Mouse (Mus musculus): Measurements from ENCODE around the gene Slc48a1.

Slc48a1 gene

DNA sequence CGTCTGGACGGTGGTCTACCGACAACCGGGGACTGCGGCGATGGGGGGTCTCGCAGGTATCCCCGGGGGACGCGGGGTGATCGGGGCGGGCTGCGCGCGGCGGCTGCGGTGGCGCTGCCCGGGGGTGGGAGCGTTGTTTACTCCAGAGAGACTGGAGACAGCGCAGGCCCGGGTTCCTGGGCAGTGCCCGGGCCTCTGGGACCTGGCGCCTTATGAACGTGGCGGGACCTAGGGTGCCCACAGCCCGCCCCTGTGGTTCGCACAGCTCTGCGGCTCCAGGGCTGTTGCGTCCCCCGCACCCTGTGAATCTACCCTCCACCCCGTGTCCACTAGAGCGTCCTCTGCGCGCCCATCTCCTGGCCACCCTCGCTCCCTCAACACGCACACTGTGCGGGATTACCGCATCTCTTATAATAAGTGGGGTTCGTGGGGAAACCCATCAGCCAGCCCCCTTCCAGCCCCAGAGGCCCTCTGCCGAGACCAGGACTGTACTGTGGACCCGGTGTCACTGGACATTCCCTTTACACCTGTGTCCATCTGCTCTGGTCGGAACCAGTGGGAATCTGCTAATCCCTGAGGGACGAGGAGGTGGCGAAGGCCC is 6.3 kb downstream of the Slc48a1 start:
- DNase-seq: peak in 1 of 2 experiments; percentile 63

DNA sequence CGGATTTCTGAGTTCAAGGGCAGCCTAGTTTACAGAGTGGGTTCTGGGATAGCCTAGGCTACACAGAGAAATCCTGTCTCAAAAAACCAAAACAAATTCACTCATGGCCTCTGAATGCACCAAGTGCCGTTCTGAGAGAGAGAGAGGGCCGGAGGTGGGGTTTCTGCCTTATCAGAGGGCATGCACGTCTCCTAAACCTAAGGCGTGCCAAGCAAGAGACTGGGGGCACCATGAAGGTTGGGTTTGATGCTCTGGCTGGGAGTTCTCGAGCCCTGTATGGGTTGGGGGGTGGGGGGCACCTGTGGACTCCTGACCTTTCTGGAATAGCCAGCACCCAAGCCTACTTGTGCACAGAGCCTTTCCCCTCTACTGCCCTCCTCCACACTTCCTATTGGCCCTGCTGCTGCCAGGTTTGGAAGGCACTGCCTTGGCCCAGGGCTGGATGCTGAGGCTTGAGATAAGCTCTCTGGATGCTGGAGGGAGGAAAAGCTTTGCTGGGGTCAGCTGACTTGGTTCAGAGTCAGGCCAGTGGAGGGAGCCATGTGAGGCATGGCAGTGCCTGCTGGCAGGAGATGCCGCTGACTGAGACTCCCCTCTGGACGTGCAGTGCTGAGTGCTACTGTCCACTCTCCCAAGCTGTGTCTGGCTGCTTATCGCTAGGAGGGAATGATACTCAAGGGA is 7.6 kb downstream of the Slc48a1 start:
- peak; percentile 56 to 79 for DNase-seq

DNA sequence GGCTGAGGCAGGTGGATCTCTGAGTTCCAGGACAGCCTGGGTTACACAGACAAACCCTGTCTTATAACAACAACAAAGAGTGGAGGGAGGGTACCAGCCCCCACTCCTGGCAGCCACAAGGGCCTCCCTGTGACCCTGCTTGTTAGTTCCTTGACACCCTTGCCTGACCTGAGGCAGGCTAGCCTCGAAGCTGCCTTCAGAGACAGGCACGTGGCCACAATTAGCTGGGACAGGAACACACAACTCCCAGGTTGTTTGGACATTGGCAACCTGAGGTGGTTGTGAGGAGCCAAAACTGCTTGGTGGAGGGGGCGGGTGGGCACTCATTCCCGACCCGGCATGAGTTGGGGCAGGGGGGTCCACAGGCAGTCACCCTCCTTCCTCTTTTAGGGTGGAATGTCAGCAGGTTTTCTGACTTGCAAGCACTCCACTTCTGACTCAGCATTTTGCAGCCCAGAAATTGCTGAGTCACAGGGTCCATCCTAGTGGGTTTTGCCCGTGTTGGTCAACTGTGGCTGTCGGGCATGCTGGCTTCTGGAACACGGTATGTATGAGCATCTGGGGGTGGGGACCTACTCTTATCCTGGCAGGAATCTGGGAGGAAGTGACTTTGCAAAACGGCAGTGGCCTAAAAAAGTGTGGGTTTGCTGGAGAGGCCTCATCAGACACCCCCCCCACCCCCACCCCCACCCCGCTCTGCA is 8.2 kb downstream of the Slc48a1 start:
- peak; percentile 43 to 74 for DNase-seq

DNA sequence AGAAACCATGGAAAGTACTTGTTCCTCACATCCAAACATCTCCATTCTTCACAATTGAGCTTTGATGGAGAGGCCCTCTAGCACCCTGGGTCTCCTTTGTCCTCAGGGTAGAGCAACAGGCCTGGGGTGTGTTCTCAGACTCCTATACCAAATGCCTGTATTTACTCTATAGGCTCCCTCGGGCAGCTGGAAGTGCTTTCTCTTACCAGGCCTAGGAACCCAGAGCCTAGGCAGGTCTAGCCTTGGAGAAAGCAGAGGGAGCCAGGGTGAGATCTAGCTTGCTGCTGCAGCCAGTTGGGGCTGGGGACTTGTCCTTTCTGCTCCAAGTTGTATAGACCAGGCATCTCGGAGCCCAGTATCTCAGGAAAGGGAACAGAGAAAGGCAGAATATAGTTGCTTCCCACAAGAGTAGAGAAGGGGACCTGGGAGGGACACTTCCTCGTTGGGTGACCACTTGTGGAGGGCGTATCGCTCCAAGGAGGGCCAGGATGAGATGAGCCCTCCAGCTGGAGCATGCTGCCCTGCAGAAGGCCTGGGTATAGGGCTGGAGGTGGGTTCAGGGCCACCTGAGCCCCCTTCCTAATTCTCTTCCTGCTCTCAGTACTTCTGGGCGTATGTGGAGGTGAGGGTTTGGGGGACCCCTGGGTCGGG is 9.0 kb downstream of the Slc48a1 start:
- DNase-seq: no peak

DNA sequence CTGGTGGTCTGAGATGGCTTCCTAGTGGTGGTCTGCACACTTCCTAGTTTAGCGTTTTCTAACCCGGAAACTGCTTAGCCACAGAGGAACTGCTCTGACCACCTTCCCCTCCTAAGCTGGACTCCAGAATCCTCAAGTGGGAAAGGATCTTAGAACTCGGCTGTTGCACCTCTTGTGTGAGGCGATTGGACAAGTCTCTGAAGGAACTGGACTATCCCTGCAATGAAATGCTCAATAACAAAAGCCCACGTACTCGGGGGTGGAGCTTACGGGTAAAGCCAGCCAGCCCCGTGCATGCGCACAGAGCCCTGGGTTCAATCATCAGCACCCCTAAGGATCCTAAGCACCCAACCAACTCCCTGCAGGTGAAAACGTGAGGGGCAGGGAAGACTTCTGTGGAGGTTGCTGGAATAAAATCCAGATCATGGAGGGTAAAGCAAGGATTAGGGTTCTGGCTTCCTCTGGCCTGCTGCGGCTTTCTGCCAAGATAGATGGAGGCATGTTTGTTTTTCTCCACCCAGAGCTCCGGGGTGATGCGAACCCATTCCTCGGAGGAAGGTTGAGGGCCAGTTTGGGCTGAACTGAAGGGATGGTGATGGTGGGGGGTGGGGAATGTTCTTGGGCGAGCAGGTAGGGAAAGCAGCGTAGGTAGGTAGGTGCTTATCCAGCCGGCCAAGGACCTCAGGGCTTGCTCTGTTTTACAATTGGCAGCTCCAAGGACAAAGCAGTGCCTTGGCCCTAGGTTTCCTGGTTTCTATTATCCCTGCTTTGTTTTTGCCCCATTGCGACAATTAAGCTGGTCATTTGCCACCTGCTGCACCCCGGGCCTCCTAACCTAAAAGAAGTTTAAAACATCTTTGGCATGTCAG is 9.7 kb downstream of the Slc48a1 start:
- no peak for DNase-seq

DNA sequence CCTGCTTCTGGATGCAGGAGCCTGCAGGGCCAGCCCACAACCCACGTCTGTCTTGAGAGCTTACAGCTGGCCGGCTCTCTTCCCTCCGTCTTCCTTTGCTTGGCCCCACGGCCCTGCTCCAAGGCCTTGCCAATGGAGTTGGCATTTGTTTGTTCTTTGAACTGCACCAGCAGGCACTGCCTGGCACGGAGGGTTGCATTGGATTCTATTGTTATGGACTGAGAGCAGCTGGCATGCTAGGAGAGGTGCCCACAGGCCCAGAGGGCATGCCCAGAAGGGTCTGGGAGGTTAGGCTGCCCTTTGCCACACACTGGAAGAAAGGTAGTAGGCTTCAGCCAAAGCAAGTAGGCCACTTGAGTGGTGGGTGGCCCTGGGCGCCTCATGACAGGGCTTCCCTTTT is 10.5 kb downstream of the Slc48a1 start:
- peak; percentile 40 to 57 for DNase-seq

DNA sequence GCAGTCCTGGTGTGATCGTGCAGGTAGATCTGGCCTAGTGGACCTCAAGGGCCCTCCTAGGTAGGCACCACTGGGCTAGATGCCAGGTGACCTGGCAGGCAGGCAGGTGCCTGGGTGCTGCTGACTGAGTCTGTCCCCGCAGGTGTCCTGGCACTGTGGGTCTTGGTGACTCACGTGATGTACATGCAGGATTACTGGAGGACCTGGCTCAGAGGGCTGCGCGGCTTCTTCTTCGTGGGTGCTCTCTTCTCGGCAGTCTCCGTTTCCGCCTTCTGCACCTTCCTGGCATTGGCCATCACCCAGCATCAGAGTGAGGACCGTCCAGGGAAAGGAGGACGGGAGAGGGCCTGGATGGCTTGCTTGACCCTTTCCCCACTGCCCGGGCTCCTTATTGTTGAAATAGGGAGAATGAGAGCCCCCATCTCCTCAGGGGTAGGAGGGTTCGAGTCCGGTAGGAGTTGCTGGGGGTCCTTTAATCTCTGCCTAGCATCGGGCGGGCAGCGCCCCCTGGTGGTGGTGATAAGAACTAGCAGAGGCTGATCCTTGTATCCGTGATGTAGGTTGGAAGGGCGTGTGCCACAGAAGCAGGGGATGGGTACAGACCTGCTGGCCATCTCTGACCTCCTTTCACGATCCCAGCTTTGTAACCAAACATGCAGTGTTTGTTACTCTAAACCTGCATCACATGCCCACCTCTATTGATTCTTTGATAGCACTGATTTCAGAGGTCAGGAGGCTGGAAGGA is 11.6 kb downstream of the Slc48a1 start:
- DNase-seq: peak; percentile 63 to 83

DNA sequence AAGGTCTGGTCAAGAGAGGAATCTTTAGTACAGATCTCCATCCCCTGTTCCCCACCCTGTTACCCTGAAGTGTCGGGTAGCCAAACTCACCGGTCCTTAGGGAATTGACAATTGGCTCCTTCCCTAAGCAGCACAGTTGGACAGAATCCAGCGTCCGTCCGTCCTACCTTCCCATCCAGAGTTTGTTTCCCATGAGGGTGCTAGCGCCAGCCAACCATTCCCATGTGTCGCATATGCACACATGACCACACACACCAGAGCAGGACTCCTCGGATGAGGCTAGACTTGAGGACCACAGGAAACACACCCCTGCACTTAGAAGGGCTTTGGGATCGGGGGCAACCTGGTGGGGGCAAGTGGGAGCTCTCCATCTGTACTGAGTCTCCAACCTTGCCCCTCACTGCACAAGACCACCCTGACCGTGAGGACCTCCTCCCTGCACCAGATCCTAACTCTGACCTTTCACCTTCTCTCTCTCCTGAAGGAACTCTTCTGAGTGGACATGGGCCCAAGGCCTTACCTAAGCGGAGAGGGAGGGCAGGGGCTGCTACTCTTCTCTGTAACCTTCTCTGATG is 12.9 kb downstream of the Slc48a1 start:
- DNase-seq: no peak

DNA sequence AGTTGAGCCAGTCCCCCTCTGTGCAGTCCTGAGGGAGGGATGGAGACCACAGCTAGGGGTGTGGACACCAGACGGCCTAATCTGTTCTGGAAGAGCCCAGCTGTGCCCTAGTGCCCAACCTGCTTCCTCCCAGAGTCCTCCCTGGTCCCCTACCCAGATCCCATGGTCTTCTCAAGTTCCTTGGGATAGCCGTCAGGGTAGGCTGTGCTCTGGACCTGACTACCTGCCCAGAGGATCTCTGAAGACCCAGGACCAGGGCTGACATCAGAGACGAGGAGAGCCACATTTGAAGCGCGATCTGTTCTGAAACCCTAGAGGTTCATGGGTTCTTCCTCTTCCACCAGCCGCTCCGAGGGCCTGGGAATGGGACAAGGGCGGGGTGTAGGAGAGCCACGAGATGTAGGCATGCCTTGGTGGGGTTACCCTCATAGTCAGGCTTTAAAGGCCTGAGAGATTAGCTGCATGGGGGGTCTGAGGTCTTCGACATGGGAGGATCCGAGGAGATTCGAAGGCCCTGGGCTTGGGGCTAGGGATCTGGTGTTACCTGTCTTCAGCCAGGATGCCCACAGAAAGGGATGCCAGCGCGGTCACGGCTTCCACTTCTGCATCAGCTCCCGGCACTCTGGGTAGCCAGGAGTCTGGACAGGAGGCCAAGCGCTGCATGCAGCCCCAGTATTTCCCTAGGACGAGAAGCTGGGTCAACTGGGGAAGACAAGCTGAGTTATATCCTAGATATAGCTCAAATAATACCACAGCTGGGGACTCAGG is 15.2 kb downstream of the Slc48a1 start:
- no peak for DNase-seq

DNA sequence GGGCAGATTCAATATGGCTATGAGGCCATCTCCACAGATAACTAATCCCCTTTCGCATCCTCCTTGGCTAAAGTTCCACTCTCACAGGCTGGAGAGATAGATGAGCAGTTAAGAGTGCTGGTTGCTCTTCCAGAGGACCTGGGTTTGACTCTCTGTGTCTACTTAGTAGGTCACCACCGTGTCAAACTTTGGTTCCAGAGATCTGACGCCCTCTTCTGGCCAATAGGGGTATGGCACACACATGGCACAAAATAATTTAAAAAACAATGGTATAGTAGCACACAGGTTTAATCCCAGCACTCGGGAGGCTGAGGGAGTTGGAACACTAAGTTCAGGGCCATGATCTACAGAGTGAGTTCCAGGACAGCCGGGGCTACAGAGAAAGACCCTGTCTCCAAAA is 15.9 kb downstream of the Slc48a1 start:
- no peak for DNase-seq

DNA sequence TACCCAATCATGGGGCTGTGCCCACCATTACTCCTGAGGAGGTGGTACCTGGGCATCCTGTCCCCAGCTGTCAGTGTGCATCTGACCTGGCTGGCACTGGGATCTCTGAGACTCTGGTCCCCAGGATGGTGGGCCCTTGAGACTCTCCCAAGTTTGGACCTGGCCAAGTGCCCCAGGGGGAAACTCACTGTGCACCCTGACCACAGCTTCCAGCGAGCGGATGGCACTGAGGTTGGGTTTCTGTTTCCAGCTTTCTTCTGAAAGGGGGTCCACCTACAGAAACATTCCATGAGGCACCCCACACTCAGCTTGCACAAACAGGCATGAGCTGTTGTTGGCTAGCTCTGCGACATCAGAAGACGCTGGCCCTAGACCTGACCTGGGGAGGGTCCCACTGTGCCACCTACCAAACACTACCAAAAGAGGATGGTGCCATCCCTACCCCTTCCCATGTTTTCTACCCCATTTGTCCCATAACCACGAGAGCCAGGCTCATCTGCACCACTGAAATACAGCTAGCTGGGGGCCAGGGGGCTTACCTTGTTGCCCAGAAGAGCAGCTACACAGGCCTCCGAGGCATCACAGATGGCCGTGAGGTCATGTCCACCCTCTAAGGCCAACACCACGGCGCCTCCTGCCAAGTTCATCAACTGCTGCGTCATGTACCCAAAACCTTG is 17.4 kb downstream of the Slc48a1 start:
- no peak for DNase-seq

DNA sequence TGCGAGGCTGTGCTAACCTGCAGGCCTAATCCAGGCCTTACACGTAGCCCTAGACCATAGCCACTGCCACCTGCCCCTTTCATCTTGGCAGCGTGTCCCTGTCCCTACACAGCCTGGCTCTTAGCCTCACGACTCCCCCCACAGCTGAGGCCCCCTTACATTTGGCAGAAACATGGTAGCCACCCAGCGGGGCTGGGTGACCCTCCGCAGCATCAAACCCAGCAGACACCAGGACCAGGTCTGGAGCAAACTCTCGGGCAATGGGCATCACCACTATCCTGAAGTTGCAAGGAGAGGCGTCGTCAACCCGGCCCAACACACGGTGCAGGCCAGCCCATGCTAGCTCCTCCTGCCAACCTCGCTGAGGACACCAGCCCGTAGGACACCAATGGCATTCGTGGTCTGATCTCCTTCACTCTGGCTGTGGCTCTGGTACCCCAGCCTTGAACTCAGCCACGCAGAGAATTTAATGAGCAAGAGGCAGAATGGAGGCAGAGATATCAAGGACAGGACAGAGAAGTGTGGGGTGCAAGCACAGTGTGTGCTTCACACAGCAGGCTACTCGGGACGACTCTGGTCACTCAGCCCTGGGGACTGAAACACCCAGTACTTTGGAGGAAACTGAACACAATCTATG is 18.5 kb downstream of the Slc48a1 start:
- DNase-seq: no peak

DNA sequence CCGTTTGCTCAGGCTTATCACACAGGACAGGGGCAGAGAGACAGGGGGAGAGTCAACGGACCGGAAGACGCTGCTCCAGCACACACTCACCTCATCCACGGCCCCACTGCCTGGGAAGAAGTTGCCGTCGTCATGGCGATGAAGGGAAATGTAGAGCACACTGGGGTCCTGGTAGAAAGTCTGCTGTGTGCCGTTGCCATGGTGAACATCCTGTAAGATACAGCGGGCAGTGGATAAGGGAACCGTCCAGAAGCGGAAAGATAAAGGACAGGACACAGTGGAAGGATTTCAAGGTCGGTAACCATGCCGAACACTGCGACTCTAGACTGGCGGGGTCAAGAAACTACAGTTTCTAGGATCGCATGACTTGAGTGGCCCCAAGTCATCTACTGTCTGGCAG is 19.8 kb downstream of the Slc48a1 start:
- no peak for DNase-seq

DNA sequence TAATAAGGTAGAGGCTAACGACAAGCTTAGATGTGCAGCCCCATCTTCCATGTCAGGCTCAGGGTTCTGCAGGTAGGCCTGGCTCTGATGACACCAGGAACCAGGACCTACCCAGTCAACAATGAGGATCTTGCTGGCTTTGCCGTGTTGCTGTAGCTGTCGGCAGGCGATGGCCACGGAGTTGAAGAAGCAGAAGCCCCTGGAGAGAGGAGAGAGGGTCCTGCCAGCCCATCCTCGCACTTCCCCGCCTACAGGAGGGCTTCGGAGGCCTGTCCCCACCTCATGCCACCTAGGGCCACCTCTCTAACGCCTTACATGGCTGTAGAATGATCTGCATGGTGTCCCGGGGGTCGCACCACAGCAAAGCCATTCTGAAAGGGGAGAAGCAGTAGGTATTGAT is 21.1 kb downstream of the Slc48a1 start:
- DNase-seq: no peak

DNA sequence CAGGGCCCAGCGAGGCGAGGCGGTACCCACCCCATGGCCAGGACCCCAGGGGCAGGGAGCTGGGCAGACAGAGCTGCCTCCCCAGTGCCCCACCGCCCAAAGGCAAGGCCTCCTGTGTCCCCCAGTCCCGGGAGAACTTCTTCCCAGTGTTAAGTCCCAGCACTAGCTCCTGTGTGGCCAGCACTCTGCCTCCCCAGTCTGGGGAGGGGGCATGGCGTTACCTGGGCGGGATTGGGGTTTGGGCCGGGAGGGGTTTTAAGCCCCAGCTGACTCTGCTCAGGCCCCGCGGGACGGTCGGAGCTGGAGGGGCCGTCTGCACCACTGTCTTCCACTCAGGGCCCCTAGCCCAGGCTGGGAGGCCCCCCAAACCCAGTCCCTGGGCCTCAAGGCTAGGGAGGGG is 22.5 kb downstream of the Slc48a1 start:
- no peak for DNase-seq

DNA sequence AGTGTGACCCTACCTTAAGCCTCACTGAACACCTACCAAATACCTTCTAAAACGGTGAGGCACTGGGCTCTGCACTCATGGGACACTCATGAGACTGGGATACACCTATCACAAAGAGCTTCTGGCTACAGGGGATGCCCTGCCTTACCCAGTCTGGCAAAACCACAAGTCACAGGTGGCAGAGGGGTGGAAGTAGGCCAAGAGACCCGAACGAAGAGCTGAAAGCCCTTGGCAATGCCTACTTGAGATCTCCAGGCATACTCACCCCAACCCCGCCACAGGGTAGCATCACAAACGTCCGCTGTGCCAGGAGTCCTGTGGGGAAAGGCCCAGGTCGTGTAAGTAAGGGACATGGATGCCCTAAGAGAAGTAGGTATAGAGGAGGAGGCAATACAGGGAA is 23.5 kb downstream of the Slc48a1 start:
- no peak for DNase-seq

DNA sequence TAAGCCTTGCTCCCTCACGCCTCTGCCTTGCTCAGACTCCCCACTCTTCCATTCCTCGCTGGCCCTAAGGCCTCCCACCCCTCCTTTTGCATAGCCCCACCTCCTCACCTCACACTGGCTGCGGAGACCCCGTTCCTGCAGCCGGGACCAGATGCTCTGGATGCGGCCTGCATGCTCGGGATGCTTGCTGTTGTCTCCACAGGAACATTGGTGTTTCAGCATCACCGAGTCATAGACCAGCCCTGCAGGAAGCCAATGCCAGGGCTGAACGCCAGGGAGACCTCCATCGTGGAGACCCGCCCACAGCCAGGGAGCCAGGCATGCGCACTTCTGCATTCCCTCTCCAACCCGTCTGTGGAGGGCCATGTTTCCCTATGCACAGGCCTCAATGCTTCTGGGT is 24.3 kb downstream of the Slc48a1 start:
- no peak for DNase-seq

DNA sequence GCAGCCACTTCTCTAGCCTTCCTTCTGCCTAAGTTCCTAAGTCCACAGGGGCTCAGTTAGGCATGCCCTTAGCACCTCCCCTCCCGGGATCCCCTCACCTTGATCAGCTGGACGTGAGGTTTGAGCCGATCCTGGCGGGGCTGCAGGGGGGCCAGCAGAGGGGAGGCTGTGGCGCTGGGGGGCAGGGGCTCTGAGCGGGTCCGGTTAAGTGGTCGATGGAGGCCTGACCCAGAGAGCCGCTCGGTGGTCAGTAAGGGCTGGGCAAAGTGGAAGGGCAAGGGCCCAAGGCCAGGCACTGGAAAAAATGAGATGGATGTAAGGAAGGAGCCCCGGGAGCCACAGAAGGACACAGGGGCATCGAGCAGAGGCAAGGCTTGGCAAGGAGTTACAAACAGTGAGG is 29.5 kb downstream of the Slc48a1 start:
- DNase-seq: no peak

DNA sequence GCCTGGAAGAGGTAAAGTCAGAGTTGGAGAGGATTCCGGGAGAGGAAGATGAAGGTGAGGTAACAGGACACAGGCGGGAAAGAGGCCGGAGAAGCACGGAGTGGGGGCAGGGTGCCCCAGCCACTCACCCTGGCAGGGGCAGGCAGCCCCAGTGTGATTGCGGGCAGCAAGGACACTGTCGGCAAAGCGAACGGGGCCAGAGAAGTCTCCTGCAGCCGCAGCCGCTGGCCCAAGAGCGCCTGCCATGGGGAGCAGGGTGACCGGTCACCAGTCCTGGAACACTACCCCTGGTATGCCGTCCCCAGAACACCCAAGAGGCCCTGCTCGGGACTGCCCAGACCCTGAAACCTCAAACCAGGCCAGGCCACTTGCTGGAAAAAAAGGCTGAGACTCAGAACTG is 30.2 kb downstream of the Slc48a1 start:
- no peak for DNase-seq

DNA sequence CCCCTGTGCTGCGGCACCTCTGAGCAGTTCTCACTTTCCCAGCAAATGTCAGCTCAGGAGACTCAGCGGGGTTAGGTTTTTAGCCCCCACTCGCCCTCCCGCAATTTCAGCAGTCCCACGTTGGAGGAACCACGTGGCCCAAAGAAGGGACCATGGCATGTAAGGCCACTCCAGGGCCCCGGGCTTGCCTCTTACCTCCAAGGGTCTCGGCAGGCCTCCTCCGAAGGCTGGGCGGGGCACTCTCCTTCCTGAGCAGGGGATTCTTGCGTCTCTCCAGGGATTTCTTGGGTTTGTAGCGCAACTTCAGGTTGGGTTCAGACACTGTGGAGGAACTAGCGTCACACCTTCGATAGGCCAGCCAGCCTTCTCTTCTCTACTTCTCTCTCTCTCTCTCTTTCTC is 30.9 kb downstream of the Slc48a1 start:
- DNase-seq: no peak
